Mouse (Mus musculus) small intestine, adult 2 months (tissue): ENCODE measurements around the gene Thap11.

ENCODE experiments used
- CTCF ChIP-seq: fragments of 200-500 bp; IDR thresholded peaks from 2 replicates; pipeline ENCODE4 v1.5.1; 2012; ENCODE audit warnings: low read depth, mild to moderate bottlenecking, control low read depth, inconsistent platforms, low read length, moderate library complexity, mixed read lengths; ENCODE audit not compliant: insufficient replicate concordance, insufficient read length; ENCODE audit errors: extremely low read depth
- POLR2A ChIP-seq: fragments of 200-500 bp; IDR thresholded peaks from 2 replicates; pipeline ENCODE4 v1.6.1; 2012; ENCODE audit warnings: low read depth, mild to moderate bottlenecking, control low read depth, inconsistent platforms, low read length, moderate library complexity

DNA sequence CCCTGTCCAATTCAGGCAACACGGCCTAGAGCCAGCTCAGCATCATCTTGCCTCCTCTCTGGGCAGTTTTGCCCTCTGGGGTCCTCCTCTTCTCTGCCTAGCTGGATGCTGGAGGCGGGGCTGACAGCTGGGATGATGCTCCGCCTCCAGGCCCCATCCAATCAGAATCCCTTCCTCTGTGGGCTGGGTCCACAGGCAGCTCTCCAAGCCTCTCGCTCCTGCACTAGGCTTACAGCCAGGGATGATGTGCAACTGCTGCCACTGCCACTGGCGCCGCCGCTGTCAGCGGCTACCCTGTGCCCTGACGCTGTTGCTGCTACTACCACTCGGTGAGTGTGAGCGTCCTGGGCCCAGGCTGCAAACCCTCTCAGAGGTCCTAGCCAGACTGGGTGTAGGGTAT lies 38.4 kb downstream of the Thap11 start, which contains the start of gene Nrn1l:
- TF ChIP-seq CTCF: no peak
- no peak for TF ChIP-seq POLR2A
